Comparison of ENCODE assay signal across 10 mouse cellular contexts in genomic region chr1:55874868-55875144, GRCm38 (mm10).
DNase-seq lines count a peak whose midpoint lies in the region; ATAC-seq and TF ChIP-seq lines count a peak whose summit lies in the region.
"Had no signal": no experiment of that assay in that cellular context is flagged by ENCODE, and none has a peak within 500 bp of the region (broad histone marks: within the 10 kb centered on the region; RNA-seq: fewer than 3 reads in every experiment).

No protein-coding gene starts in this region.

- WGBS in cerebellum, adult 2 months = 74% methylated on average over 4 of the region's 4 CpGs
- 71% methylated on average over 4 of the region's 4 CpGs for WGBS in limb, embryonic 14.5 days
- 71% methylated on average over 4 of the region's 4 CpGs for WGBS in limb, embryonic 10.5 days

- no peaks in the 10 kb centered on the region for H3K9me3 ChIP-seq in limb, embryonic 14.5 days (ENCODE audit: control insufficient read depth, low read length)
- H3K9me3 ChIP-seq in limb, embryonic 10.5 days (replicated peaks) = no peaks in the 10 kb centered on the region

- no peak overlapping the region for H3K4me2 ChIP-seq in limb, embryonic 14.5 days (replicated peaks; ENCODE audit: low read depth, low read length, severe bottlenecking)
- H3K4me2 ChIP-seq: heart, embryonic 13.5 days; limb, embryonic 12.5 days had no signal

- TF ChIP-seq CTCF in cerebellum, adult 2 months (IDR thresholded peaks at IDR 0.05; ENCODE audit: borderline replicate concordance, insufficient read depth, low read depth, low read length) = peak; percentile 40; the same call in 1 of the 2 replicates

- TF ChIP-seq POLR2A in cerebellum, adult 2 months (IDR thresholded peaks at IDR 0.05; ENCODE audit: borderline replicate concordance, insufficient read depth, low read length) = no peak
- no peak for TF ChIP-seq POLR2A in limb, embryonic 14.5 days (IDR thresholded peaks at IDR 0.05; ENCODE audit: borderline replicate concordance, extremely low read depth, insufficient read depth, insufficient read length)

- peak in 1 of 2 experiments; percentile 2 for DNase-seq in cerebellum, adult 2 months
- DNase-seq in cerebellum, postnatal 4 days (ENCODE audit: low spot score in 2 of 2) = no peak
- peak; percentile 44 for DNase-seq in limb, embryonic 14.5 days (ENCODE audit: low spot score)
- DNase-seq in limb, embryonic 10.5 days (ENCODE audit: low spot score) = no peak
- DNase-seq in WW6 (ENCODE audit: low read depth, low spot score) = peak; percentile 24
- no peak for DNase-seq in c-Kit-positive CD71-positive TER-119-positive erythroid progenitor cells, embryonic 14.5 days (ENCODE audit: low spot score)
- DNase-seq in cerebellum, postnatal 36 days = no peak

- no peak overlapping the region for H3K4me3 ChIP-seq in cerebellum, adult 2 months (replicated peaks; ENCODE audit: insufficient read depth, low read depth, low read length)
- no peak overlapping the region for H3K4me3 ChIP-seq in limb, embryonic 14.5 days (replicated peaks; ENCODE audit: low read length)
- no peak overlapping the region for H3K4me3 ChIP-seq in limb, embryonic 10.5 days
- H3K4me3 ChIP-seq: heart, embryonic 13.5 days; limb, embryonic 12.5 days had no signal

- no peak overlapping the region for H3K27ac ChIP-seq in cerebellum, adult 2 months (ENCODE audit: insufficient read depth, low read length)
- H3K27ac ChIP-seq in limb, embryonic 14.5 days (replicated peaks; ENCODE audit: low read depth, low read length) = no peak overlapping the region
- H3K27ac ChIP-seq in limb, embryonic 10.5 days = no peak overlapping the region
- H3K27ac ChIP-seq: heart, embryonic 13.5 days; limb, embryonic 12.5 days had no signal

- no peak overlapping the region for H3K9ac ChIP-seq in limb, embryonic 14.5 days (ENCODE audit: low read depth, low read length, severe bottlenecking)
- H3K9ac ChIP-seq: heart, embryonic 13.5 days; limb, embryonic 12.5 days had no signal

- H3K27me3 ChIP-seq in cerebellum, adult 2 months (ENCODE audit: control insufficient read depth, insufficient read depth, low read length) = no peaks in the 10 kb centered on the region; the same call in 1 of the 2 replicates
- no peaks in the 10 kb centered on the region for H3K27me3 ChIP-seq in limb, embryonic 14.5 days (ENCODE audit: control insufficient read depth, insufficient read depth, low read length)
- no peaks in the 10 kb centered on the region for H3K27me3 ChIP-seq in limb, embryonic 10.5 days (ENCODE audit: low read depth, poor library complexity, severe bottlenecking)
- H3K27me3 ChIP-seq: limb, embryonic 12.5 days had no signal

- no peak for ATAC-seq in limb, embryonic 14.5 days (ENCODE audit: low FRiP score, low read depth)
- ATAC-seq in megakaryocyte-erythroid progenitor cell, adult 5-6 weeks (replicated peaks; ENCODE audit: low FRiP score, low TSS enrichment, poor library complexity, severe bottlenecking) = 0 out of 2 replicates have a peak, but pooled peaks have one; percentile 55

- no peaks in the 10 kb centered on the region for H3K36me3 ChIP-seq in limb, embryonic 14.5 days (ENCODE audit: control insufficient read depth, insufficient read depth, low read length)
- no peaks in the 10 kb centered on the region for H3K36me3 ChIP-seq in limb, embryonic 10.5 days
- H3K36me3 ChIP-seq: heart, embryonic 13.5 days; limb, embryonic 12.5 days had no signal

- H3K4me1 ChIP-seq in cerebellum, adult 2 months (ENCODE audit: control insufficient read depth, insufficient read depth, low read length) = no peaks in the 10 kb centered on the region
- H3K4me1 ChIP-seq in limb, embryonic 14.5 days (ENCODE audit: control insufficient read depth, insufficient read depth, low read length) = no peaks in the 10 kb centered on the region
- no peaks in the 10 kb centered on the region for H3K4me1 ChIP-seq in limb, embryonic 10.5 days
- H3K4me1 ChIP-seq: heart, embryonic 13.5 days; limb, embryonic 12.5 days had no signal

Comparison
In these comparisons a context has a peak if more than half of its experiments do, and no peak if none do; other contexts are left out.
1. DNase-seq: peak in limb, embryonic 14.5 days (single experiment) and WW6 (single experiment); none in cerebellum, postnatal 4 days (0 of 2), limb, embryonic 10.5 days (single experiment), c-Kit-positive CD71-positive TER-119-positive erythroid progenitor cells, embryonic 14.5 days (single experiment) and cerebellum, postnatal 36 days (0 of 2).